In genomic region chr14:51250348-51250747, GRCm38 (mm10) we compare ENCODE assay signal across 27 mouse cellular contexts. TPM values are rescaled to one million over a fixed set of nuclear protein-coding genes. Genes with fewer than 3 reads are reported as not detected.
A peak's percentile ranks its signal among the peaks of the same experiment; 100 is the strongest.
DNase-seq lines count a peak whose midpoint lies in the region; TF ChIP-seq lines count a peak whose summit lies in the region.
"Had no signal": no experiment of that assay in that cellular context is flagged by ENCODE, and none has a peak within 500 bp of the region (broad histone marks: within the 10 kb centered on the region; RNA-seq: fewer than 3 reads in every experiment).

No protein-coding gene starts in this region.

- no peaks in the 10 kb centered on the region for H3K9me3 ChIP-seq in CH12.LX (replicated peaks; ENCODE audit: low read length)
- H3K9me3 ChIP-seq: embryonic facial prominence, embryonic 10.5 days; embryonic facial prominence, embryonic 12.5 days; forebrain, embryonic 12.5 days; forebrain, embryonic 15.5 days had no signal

- no peak for TF ChIP-seq CTCF in CH12.LX (conservative IDR thresholded peaks at IDR 0.05 in 1 of 2, IDR thresholded peaks at IDR 0.05 in 1 of 2; ENCODE audit: low read depth in 2 of 2, low read length in 2 of 2)

- H3K4me3 ChIP-seq in CH12.LX (replicated peaks in 1 of 3; ENCODE audit: low read depth in 2 of 3, low read length in 2 of 3, poor library complexity in 1 of 3), result no peak overlapping the region
- H3K4me3 ChIP-seq: embryonic facial prominence, embryonic 10.5 days; embryonic facial prominence, embryonic 12.5 days; forebrain, embryonic 12.5 days; forebrain, embryonic 15.5 days had no signal

- in situ Hi-C loops in CH12.LX (cut with MboI; ENCODE audit: low pct_ligation_motif_present, low pct_unique_long_range_greater_than_20kb, low sequenced_read_pairs), result loop anchor here (5.0 to 25.0 kb wide), 2 partner anchors 78 to 438 kb away; partner anchors contain the start of genes Ccnb1ip1 and Parp2

- dilution Hi-C loops in CH12.LX (cut with MboI; ENCODE audit: extremely low pct_ligation_motif_present, extremely low pct_unique_long_range_greater_than_20kb, low sequenced_read_pairs), result no loop called here

- no peaks in the 10 kb centered on the region for H3K27me3 ChIP-seq in CH12.LX (replicated peaks)
- H3K27me3 ChIP-seq in splenic B cell, adult 2 months (ENCODE audit: control insufficient read depth, insufficient read depth, low read length, poor library complexity, severe bottlenecking), result no peaks in the 10 kb centered on the region
- H3K27me3 ChIP-seq: embryonic facial prominence, embryonic 12.5 days; forebrain, embryonic 12.5 days; forebrain, embryonic 15.5 days had no signal

- peak; percentile 59 for TF ChIP-seq EP300 in CH12.LX (IDR thresholded peaks at IDR 0.05; ENCODE audit: low read length)

- H3K4me1 ChIP-seq in CH12.LX (ENCODE audit: control insufficient read depth in 1 of 2, insufficient read depth in 2 of 2), result peaks cover 30 to 80% of the 10 kb centered on the region in 2 experiments
- H3K4me1 ChIP-seq: embryonic facial prominence, embryonic 10.5 days; embryonic facial prominence, embryonic 12.5 days; forebrain, embryonic 12.5 days; forebrain, embryonic 15.5 days had no signal

- no peaks in the 10 kb centered on the region for H3K36me3 ChIP-seq in CH12.LX (replicated peaks in 1 of 2; ENCODE audit: control insufficient read depth in 1 of 2, insufficient read depth in 1 of 2, low read length in 1 of 2)
- no peaks in the 10 kb centered on the region for H3K36me3 ChIP-seq in splenic B cell, adult 2 months (ENCODE audit: control insufficient read depth, insufficient read depth, low read length, poor library complexity, severe bottlenecking)
- H3K36me3 ChIP-seq: embryonic facial prominence, embryonic 10.5 days; embryonic facial prominence, embryonic 12.5 days; forebrain, embryonic 12.5 days; forebrain, embryonic 15.5 days had no signal

- no peak for TF ChIP-seq RAD21 in CH12.LX (IDR thresholded peaks at IDR 0.05; ENCODE audit: low read depth, low read length)

- no peak overlapping the region for H3K4me2 ChIP-seq in CH12.LX (ENCODE audit: insufficient read depth, low read depth, poor library complexity, severe bottlenecking)
- H3K4me2 ChIP-seq: embryonic facial prominence, embryonic 12.5 days; forebrain, embryonic 12.5 days; forebrain, embryonic 15.5 days had no signal

- peak; percentile 74 for DNase-seq in heart, adult 11 months
- no peak for DNase-seq in heart, postnatal 36 days
- DNase-seq in CH12.LX (ENCODE audit: extremely low read depth), result peak; percentile 52
- peak; percentile 12 for DNase-seq in splenic B cell, adult 2 months (ENCODE audit: low read depth, low spot score)
- DNase-seq in cerebellum, adult 18-20 months, result no peak
- no peak for DNase-seq in left cerebral cortex, postnatal 25 days (ENCODE audit: low spot score in 2 of 2)
- DNase-seq: adrenal gland, adult 2 months; adrenal gland, postnatal 10 days; adrenal gland, postnatal 25 days; B cell, adult 2 months; cerebellum, adult 11 months; cerebellum, adult 2 months; cerebellum, adult 9-10 months; cerebellum, postnatal 10 days; cerebellum, postnatal 25 days; forebrain, postnatal 0 days had no signal

- intact Hi-C loops in heart, postnatal 36 days (cut with DNase I), result loop anchor here (5.0 kb wide), 1 partner anchor 592 kb away; no protein-coding TSS in a partner anchor
- intact Hi-C loops in left cerebral cortex, postnatal 25 days (cut with DNase I), result loop anchor here (5.0 kb wide), 1 partner anchor 507 kb away; no protein-coding TSS in a partner anchor

- TF ChIP-seq POLR2A in CH12.LX (IDR thresholded peaks at IDR 0.05; ENCODE audit: low read depth, low read length), result no peak

- H3K9ac ChIP-seq in CH12.LX (ENCODE audit: insufficient read depth, low read depth), result no peak overlapping the region
- H3K9ac ChIP-seq: embryonic facial prominence, embryonic 12.5 days; forebrain, embryonic 12.5 days; forebrain, embryonic 15.5 days; forebrain, postnatal 0 days had no signal

- no peaks in the 10 kb centered on the region for H3K79me2 ChIP-seq in CH12.LX (replicated peaks; ENCODE audit: control insufficient read depth, extremely low read depth, insufficient read depth, poor library complexity, severe bottlenecking)

- peak overlapping the region; percentile 43 for H3K27ac ChIP-seq in CH12.LX (ENCODE audit: insufficient read depth, low read depth)
- H3K27ac ChIP-seq: embryonic facial prominence, embryonic 10.5 days; embryonic facial prominence, embryonic 12.5 days; forebrain, embryonic 12.5 days; forebrain, embryonic 15.5 days had no signal

TF ChIP-seq in CH12.LX, 34 proteins besides CTCF, POLR2A, EP300 and RAD21:
- TF ChIP-seq BHLHE40 (IDR thresholded peaks at IDR 0.05; ENCODE audit: low read depth, low read length) (no peak), MXI1 (IDR thresholded peaks at IDR 0.05; ENCODE audit: low read depth, low read length) (no peak), CHD2 (IDR thresholded peaks at IDR 0.05; ENCODE audit: low read length) (no peak), RCOR1 (conservative IDR thresholded peaks at IDR 0.05; ENCODE audit: low read depth, low read length) (no peak), POLR2AphosphoS2 (IDR thresholded peaks at IDR 0.05; ENCODE audit: low read depth, low read length) (no peak), MAX (IDR thresholded peaks at IDR 0.05; ENCODE audit: low read length) (no peak), GABPA (IDR thresholded peaks at IDR 0.05; ENCODE audit: insufficient replicate concordance, low read depth, low read length) (no peak), NELFE (IDR thresholded peaks at IDR 0.05; ENCODE audit: low read depth, low read length) (no peak), CHD1 (IDR thresholded peaks at IDR 0.05; ENCODE audit: low read depth, low read length) (no peak), MEF2A (IDR thresholded peaks at IDR 0.05; ENCODE audit: borderline replicate concordance, low read depth, low read length) (no peak), UBTF (IDR thresholded peaks at IDR 0.05; ENCODE audit: low read depth, low read length) (no peak), USF1 (IDR thresholded peaks at IDR 0.05; ENCODE audit: low read depth, low read length) (no peak), HCFC1 (IDR thresholded peaks at IDR 0.05; ENCODE audit: low read depth, low read length) (no peak)
TF ChIP-seq in CH12.LX: peak in this region for 0.

RNA-seq across cellular contexts. Expression of gene Rnase2a, which starts 5.6 kb away (rescaled TPM):
- total RNA-seq in heart, postnatal 36 days (2021), result 1 to 10 TPM in 1 of 2 experiments, under 1 TPM in 1; 0.81 to 1.4 TPM
- total RNA-seq in CH12.LX (2012; rRNA removed), result not detected in 2 replicates
- not detected in 2 replicates for total RNA-seq in CH12.LX (2014; rRNA removed)
- not detected in 2 replicates for polyA plus RNA-seq in CH12.LX (2012; ENCODE audit: insufficient read length, low read depth)
- total RNA-seq in left cerebral cortex, postnatal 25 days (2021), result not detected
- total RNA-seq: adrenal gland, postnatal 4 days; ES-E14; forebrain, postnatal 0 days; MEL had no signal
- polyA plus RNA-seq: adrenal gland, adult 2 months; brain, embryonic 14.5 days; CD4-positive, CD25-positive, alpha-beta regulatory T cell, adult 4 months; cerebellum, adult 2 months; cortical plate, adult 2 months; embryonic facial prominence, embryonic 10.5 days; embryonic facial prominence, embryonic 12.5 days; embryonic facial prominence, embryonic 14.5 days; forebrain, embryonic 12.5 days; forebrain, embryonic 15.5 days; forebrain, postnatal 0 days had no signal

RNA-seq across cellular contexts. Expression of gene Ear14, which starts 47.2 kb away (rescaled TPM):
- total RNA-seq in heart, postnatal 36 days (2021), result not detected
- not detected in 2 replicates for total RNA-seq in CH12.LX (2012; rRNA removed)
- not detected in 2 replicates for total RNA-seq in CH12.LX (2014; rRNA removed)
- polyA plus RNA-seq in CH12.LX (2012; ENCODE audit: insufficient read length, low read depth), result not detected in 2 replicates
- not detected for total RNA-seq in left cerebral cortex, postnatal 25 days (2021)
- total RNA-seq: adrenal gland, adult 2 months; adrenal gland, postnatal 10 days; adrenal gland, postnatal 25 days; adrenal gland, postnatal 4 days; ES-E14; forebrain, postnatal 0 days; MEL had no signal
- polyA plus RNA-seq: adrenal gland, adult 2 months; brain, embryonic 14.5 days; CD4-positive, CD25-positive, alpha-beta regulatory T cell, adult 4 months; cerebellum, adult 2 months; cortical plate, adult 2 months; embryonic facial prominence, embryonic 10.5 days; embryonic facial prominence, embryonic 12.5 days; embryonic facial prominence, embryonic 14.5 days; forebrain, embryonic 12.5 days; forebrain, embryonic 15.5 days; forebrain, postnatal 0 days had no signal

RNA-seq across cellular contexts. Expression of gene Ang2, which starts 51.4 kb away (rescaled TPM):
- not detected for total RNA-seq in heart, postnatal 36 days (2021)
- not detected in 2 replicates for total RNA-seq in CH12.LX (2012; rRNA removed)
- total RNA-seq in CH12.LX (2014; rRNA removed), result not detected in 2 replicates
- polyA plus RNA-seq in CH12.LX (2012; ENCODE audit: insufficient read length, low read depth), result not detected in 2 replicates
- not detected for total RNA-seq in left cerebral cortex, postnatal 25 days (2021)
- total RNA-seq: adrenal gland, adult 2 months; adrenal gland, postnatal 10 days; adrenal gland, postnatal 25 days; adrenal gland, postnatal 4 days; ES-E14; forebrain, postnatal 0 days; MEL had no signal
- polyA plus RNA-seq: adrenal gland, adult 2 months; brain, embryonic 14.5 days; CD4-positive, CD25-positive, alpha-beta regulatory T cell, adult 4 months; cerebellum, adult 2 months; cortical plate, adult 2 months; embryonic facial prominence, embryonic 10.5 days; embryonic facial prominence, embryonic 12.5 days; embryonic facial prominence, embryonic 14.5 days; forebrain, embryonic 12.5 days; forebrain, embryonic 15.5 days; forebrain, postnatal 0 days had no signal

Comparison
In these comparisons a context has a peak if more than half of its experiments do, and no peak if none do; other contexts are left out.
1. DNase-seq: peak in heart, adult 11 months (single experiment), CH12.LX (single experiment) and splenic B cell, adult 2 months (single experiment); none in heart, postnatal 36 days (0 of 2), cerebellum, adult 18-20 months (0 of 2) and left cerebral cortex, postnatal 25 days (0 of 2).